Mouse (Mus musculus): ENCODE measurements around the gene Alk. TPM values are rescaled to one million over a fixed set of nuclear protein-coding genes. Genes with fewer than 3 reads are reported as not detected.

The Alk gene
- total RNA-seq, 2 experiments from 2014 or later: not detected

- ATAC-seq (replicated peaks; ENCODE audit: poor library complexity): no peak
Observed at GRCm38 (mm10) chr17:72404813-72405212, 199.6 kb downstream of the Alk start.

DNA sequence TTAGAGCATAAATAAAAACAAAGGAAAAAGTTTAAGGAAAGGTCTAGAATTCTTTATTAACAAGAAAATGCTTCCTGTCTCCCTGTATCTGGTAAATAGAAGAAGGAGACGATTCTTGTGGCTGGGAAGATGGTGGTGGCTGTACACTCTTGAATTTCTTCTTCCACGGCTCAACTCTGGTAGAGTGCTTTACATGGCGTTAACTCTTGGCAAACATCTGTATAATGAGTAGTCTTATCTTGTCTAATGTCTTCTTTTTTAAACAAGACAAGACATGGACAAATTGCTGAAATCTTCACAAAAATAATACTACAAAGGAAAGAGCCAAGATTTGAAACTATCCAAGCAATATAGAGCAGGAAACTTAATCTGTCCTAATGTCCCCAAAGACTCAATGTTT, 202.6 kb downstream of the Alk start:
- ATAC-seq (replicated peaks; ENCODE audit: poor library complexity): no peak

DNA sequence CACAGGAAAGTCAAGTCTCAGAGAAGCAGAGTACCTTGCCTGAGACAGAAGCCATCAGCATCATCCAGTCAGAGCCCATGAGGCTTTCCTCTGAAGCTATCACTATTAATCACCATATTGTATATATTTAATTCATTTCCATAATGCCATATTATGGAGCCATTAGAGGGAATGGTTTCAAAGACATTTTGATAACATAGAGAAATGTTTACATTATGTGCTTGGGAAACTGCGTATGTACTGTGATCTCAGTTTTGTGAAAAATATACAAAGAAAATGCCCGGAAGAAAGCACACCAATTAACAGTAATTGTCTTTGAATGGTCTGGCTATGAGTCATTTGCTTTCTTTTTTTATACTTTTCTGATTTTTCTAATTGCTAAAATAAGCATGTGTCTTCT, 203.1 kb downstream of the Alk start:
- no peak for ATAC-seq (replicated peaks; ENCODE audit: poor library complexity)

DNA sequence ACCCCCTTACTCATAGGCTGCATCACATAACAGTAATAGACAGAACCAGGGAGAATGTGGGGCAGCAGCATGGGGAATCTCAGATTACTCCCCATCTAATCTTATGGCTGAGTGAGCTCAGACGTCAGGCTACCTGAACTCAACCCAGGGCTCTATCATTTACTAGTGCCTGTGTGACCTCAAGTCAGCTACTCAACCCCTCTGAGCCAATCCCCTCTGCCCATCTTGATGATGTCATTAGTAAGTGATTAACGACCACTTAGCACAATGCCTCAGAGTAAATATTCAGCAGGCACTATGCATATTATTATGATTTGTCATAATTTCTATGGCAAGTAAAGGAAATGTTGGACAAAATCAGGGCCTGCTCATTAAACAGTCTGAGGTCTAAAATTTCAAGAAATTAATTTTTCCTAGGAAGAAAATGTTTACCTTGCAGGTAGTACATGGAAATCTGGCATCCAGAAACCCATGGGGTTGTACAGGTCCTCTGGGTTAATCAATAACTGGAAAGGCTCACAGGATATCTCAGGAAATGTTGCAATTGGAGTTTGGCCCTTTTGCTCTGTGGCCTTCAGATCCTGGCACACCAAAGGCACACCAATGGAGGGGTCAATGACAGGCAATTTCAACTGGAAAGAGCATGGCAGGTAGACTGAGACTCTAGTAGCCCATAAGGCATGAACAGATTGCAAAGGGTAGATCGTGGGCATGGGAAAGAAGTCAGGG, 204.9 kb downstream of the Alk start:
- ATAC-seq (replicated peaks; ENCODE audit: poor library complexity): no peak

DNA sequence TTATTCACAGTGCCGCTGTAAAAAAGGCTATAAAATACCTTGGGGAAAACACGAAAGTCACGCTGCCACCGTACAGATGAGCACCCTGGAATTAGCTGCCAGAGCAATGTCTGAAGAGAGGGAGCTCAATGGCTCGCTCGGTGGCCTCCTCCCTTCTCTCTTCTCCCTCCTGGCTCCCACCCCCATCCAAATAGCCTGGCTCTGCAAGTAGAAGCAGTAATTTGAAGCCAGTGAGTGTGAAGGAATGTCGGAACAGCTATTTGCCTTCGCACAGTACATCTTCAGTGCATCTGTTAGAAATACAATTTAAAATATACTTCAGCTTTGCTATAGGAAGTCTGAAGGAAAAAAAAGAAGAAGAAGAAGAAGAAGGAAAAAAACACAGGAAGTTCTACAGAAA, 208.5 kb downstream of the Alk start:
- no peak for ATAC-seq (replicated peaks; ENCODE audit: poor library complexity)

DNA sequence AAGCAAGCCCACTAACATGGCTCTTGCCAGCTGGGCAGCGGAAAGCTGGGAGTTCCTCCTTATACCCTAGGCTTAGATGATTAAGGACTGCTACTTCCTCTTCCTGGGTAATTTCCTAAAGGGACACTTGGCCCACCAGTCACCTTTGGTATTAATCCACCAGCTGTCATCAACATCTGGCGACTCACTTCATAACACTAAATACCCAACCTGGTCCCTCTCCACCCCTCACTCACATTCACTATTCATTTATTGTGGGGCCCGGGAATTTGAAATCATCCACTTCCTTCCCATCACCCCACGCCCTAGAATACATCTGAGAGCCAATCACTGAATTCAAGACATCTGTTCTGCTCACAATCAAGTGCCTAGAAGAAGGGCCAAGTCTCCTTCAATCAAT, 235.4 kb downstream of the Alk start:
- ATAC-seq (replicated peaks; ENCODE audit: poor library complexity): no peak

GRCm38 (mm10) chr17:72362811-72363496, 241.5 kb downstream of the Alk start:
- no peak for ATAC-seq (replicated peaks; ENCODE audit: poor library complexity)

DNA sequence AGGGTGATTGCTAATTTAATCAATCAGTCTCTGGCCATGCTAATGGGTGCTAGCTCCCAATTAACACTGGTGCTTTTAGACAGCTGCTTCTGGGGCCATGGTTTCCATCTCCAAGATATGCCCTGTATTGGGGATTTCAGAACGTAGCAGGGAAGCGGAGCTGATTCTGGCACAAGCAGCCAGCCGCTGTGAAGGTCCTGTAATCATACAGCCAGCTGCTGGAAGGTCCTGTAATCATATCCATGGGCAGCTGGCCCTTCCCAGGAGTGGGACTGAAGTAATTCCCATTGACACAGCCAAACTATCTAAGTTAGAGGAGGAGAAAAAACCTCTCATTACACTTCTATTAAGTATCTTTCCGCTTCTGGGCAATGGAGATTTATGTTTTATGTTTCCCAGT, 242.5 kb downstream of the Alk start:
- ATAC-seq (replicated peaks; ENCODE audit: poor library complexity): no peak

DNA sequence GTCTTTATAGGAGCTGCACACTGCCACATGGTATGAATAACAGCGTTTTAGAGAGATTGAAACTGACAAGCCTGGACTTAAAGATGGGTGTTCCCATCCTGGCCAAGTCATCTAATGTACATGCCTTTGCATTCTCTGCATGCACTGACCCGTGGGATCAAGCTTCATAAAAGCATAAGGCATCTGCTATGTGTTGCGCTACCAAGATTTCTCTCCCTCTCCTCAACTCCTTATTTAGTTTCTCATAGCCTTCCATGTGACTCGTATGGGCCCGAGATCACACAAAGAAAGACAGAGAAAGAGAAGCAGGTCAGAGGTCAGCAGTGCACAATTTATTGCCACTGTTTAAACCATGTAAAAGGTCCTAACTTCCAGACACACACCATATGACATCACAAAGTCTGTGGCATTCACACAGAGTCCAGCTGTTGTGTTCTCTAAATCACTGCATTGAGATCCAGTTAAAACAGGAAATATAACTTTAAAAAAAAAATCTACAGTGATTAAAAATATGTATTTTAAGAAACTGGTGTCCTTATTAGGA, 247.6 kb downstream of the Alk start:
- no peak for ATAC-seq (replicated peaks; ENCODE audit: poor library complexity)

GRCm38 (mm10) chr17:72339437-72339836, 265.0 kb downstream of the Alk start:
- no peak for ATAC-seq (replicated peaks; ENCODE audit: poor library complexity)

- no peak for ATAC-seq (replicated peaks; ENCODE audit: poor library complexity)
Observed at GRCm38 (mm10) chr17:72332909-72333308, 271.5 kb downstream of the Alk start.

GRCm38 (mm10) chr17:72325941-72326340, 278.5 kb downstream of the Alk start:
- no peak for ATAC-seq (replicated peaks; ENCODE audit: poor library complexity)

GRCm38 (mm10) chr17:72319576-72319975, 284.9 kb downstream of the Alk start:
- no peak for ATAC-seq (replicated peaks; ENCODE audit: poor library complexity)

- no peak for ATAC-seq (replicated peaks; ENCODE audit: poor library complexity)
Observed at GRCm38 (mm10) chr17:72299651-72300050, 304.8 kb downstream of the Alk start.

DNA sequence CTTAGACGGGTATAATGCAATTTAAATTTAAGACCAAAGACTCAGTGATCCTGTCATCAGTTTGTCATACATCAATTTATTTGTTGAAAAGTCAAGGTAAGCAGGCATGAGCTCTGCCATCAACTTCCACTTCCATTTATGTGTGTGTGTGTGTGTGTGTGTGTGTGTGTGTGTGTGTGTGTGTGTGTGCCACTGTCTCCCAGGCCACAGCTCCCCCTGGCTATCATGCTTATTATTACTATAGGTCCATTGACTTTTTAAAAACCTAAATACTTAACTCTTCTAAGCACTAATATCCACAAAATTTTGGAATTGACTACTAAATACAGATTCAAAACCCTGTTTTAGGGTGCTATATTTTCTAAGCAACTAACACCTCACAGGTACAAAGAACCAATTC, 308.1 kb downstream of the Alk start:
- no peak for ATAC-seq (replicated peaks; ENCODE audit: poor library complexity)

GRCm38 (mm10) chr17:72293267-72293580, 311.2 kb downstream of the Alk start:
- ATAC-seq (replicated peaks; ENCODE audit: poor library complexity): no peak

GRCm38 (mm10) chr17:72292444-72293266, 311.8 kb downstream of the Alk start:
- no peak for ATAC-seq (replicated peaks; ENCODE audit: poor library complexity)

- ATAC-seq (replicated peaks; ENCODE audit: poor library complexity): no peak
Observed at GRCm38 (mm10) chr17:72285961-72286360, 318.5 kb downstream of the Alk start.

GRCm38 (mm10) chr17:72278296-72278695, 326.1 kb downstream of the Alk start:
- no peak for ATAC-seq (replicated peaks; ENCODE audit: poor library complexity)

DNA sequence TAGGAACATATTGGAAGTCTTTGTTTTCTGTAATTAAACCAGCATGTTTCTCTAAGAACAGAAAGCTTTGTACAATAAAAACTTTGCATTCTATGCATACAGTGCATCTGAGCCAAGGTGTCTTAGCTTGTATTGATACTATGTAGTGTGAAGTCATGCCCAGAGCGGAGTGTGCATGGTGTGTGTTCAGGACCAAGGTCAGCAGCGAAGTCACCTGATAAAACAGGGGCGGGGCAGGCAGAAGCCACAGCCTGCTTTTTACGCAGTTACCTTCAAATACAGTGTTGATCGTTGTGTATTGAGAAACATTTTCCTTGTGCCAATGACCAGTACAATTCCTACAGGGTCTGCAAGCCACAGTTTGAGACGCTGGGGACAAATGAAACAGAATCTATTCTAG, 327.6 kb downstream of the Alk start:
- no peak for ATAC-seq (replicated peaks; ENCODE audit: poor library complexity)

DNA sequence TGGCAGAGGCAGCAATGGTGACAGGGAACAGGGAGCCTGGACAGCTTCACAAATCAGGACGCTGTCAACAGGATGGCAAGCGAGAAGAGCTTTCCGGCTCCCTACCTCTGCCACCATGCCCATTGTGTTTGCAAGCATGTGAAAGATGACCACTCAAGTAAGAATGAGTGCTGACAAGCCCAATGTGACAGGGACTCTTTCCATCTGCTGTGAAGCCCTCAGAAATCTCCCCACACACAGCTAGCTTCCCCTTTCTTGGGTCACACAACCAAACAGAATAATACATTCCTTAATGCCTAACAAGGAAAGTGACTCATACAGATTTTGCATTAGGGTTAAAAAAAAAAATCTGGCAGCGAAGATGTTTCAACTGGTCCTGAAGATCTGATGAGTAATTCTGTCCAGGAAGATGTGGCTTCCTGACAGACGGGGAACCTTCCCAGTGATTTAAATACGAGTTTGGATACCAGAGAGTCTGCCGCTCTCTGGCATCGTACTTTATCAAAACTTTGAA, 329.0 kb downstream of the Alk start:
- ATAC-seq (replicated peaks; ENCODE audit: poor library complexity): no peak
